Mouse (Mus musculus) adrenal gland, adult 8-10 months (tissue): Measurements from ENCODE around the gene Rgs3. TPM values are rescaled to one million over a fixed set of nuclear protein-coding genes. Genes with fewer than 3 reads are reported as not detected.

Experiments used
- total RNA-seq, 4 experiments: library from RNA; stranded (reverse); gene quantifications; 2 replicates each; pipeline ENCODE4 v1.2.4; 2022

Rgs3 gene
- total RNA-seq, 4 experiments from 2014 or later: 30.0 to 44.5 (median 38.0) TPM

Other genes with a start within 250 kb of the Rgs3 start
- 10 to 100 TPM; 35.0 to 56.7 (median 46.2) TPM for gene Fkbp15, start 199.3 kb upstream of the Rgs3 start, total RNA-seq
- gene Slc31a1, start 199.1 kb upstream of the Rgs3 start, total RNA-seq: 10 to 100 TPM; 44.5 to 59.7 (median 49.9) TPM
- gene Cdc26, start 151.2 kb upstream of the Rgs3 start, total RNA-seq: 10 to 100 TPM; 74.3 to 90.8 (median 78.5) TPM
- 10 to 100 TPM; 28.6 to 37.7 (median 31.1) TPM for gene Prpf4, start 151.1 kb upstream of the Rgs3 start, total RNA-seq
- gene Rnf183, start 124.6 kb upstream of the Rgs3 start, total RNA-seq: 1 to 10 TPM in 2 of 4 experiments, under 1 TPM in 1, not detected in 1; 0.21 to 2.4 (median 1.2) TPM
- 1 to 10 TPM; 1.8 to 7.0 (median 4.8) TPM for gene Wdr31, start 89.0 kb upstream of the Rgs3 start, total RNA-seq
- gene Bspry, start 79.8 kb upstream of the Rgs3 start, total RNA-seq: 10 to 100 TPM in 2 of 4 experiments, 1 to 10 TPM in 2; 5.5 to 32.9 (median 15.0) TPM
- 10 to 100 TPM; 13.7 to 35.8 (median 23.6) TPM for gene Hdhd3, start 56.4 kb upstream of the Rgs3 start, total RNA-seq
- gene Alad, start 39.9 kb upstream of the Rgs3 start, total RNA-seq: 100 to 1,000 TPM; 135 to 180 (median 162) TPM
- gene Pole3, start 34.8 kb upstream of the Rgs3 start, total RNA-seq: 10 to 100 TPM; 55.6 to 59.0 (median 58.2) TPM
- gene 4933430I17Rik, start 34.5 kb upstream of the Rgs3 start, total RNA-seq: 1 to 10 TPM in 1 of 4 experiments, under 1 TPM in 3; 0.35 to 1.3 (median 0.47) TPM